Mouse (Mus musculus): ENCODE measurements at regions not wholly inside any gene's neighbourhood (a gene's known extent, or its start where the extent isn't known, plus 50 kb on each side); places are given as distances from the start of the nearest gene placed in this dataset.

- no peak for TF ChIP-seq EP300 (IDR thresholded peaks at IDR 0.05; ENCODE audit: low read depth in 1 of 2, low read length in 2 of 2)
- no peak for TF ChIP-seq TCF12 (IDR thresholded peaks at IDR 0.05; ENCODE audit: low read depth, low read length)
Measured at GRCm38 (mm10) chr9:120775721-120776120, 153.3 kb upstream of the Ctnnb1 start.
